Comparison of ENCODE assay signal across 8 mouse cellular contexts in genomic region chr19:4877785-4878184, GRCm38 (mm10). TPM values are rescaled to one million over a fixed set of nuclear protein-coding genes. Genes with fewer than 3 reads are reported as not detected.
A peak's percentile ranks its signal among the peaks of the same experiment; 100 is the strongest.
DNase-seq lines count a peak whose midpoint lies in the region; ATAC-seq and TF ChIP-seq lines count a peak whose summit lies in the region.

Actn3 (minus strand) TSS chr19:4877909.

- peak within 1 kb of the TSS; percentile 98 for H3K4me3 ChIP-seq in G1E (ENCODE audit: low read depth, low read length)
- H3K4me3 ChIP-seq in embryonic facial prominence, embryonic 12.5 days = peak within 1 kb of the TSS; percentile 86
- peak within 1 kb of the TSS; percentile 95 for H3K4me3 ChIP-seq in heart, embryonic 10.5 days
- peak within 1 kb of the TSS; percentile 97 for H3K4me3 ChIP-seq in kidney, embryonic 16.5 days (ENCODE audit: low read length)

- H3K9me3 ChIP-seq in G1E (replicated peaks) = no peaks in the 10 kb centered on the region
- no peaks in the 10 kb centered on the region for H3K9me3 ChIP-seq in embryonic facial prominence, embryonic 12.5 days
- no peaks in the 10 kb centered on the region for H3K9me3 ChIP-seq in heart, embryonic 10.5 days
- no peaks in the 10 kb centered on the region for H3K9me3 ChIP-seq in kidney, embryonic 16.5 days (ENCODE audit: low read length)

- peak within 1 kb of the TSS; percentile 97 for H3K4me2 ChIP-seq in embryonic facial prominence, embryonic 12.5 days (replicated peaks)
- H3K4me2 ChIP-seq in kidney, embryonic 16.5 days (replicated peaks; ENCODE audit: low read depth, low read length) = peak within 1 kb of the TSS; percentile 96

- H3K4me1 ChIP-seq in G1E (ENCODE audit: insufficient read depth, low read depth, low read length) = peaks cover 37% of the 10 kb centered on the region
- peaks cover 14% of the 10 kb centered on the region; the same call in 1 of the 2 replicates for H3K4me1 ChIP-seq in embryonic facial prominence, embryonic 12.5 days
- H3K4me1 ChIP-seq in heart, embryonic 10.5 days = peaks cover 30% of the 10 kb centered on the region
- H3K4me1 ChIP-seq in kidney, embryonic 16.5 days (ENCODE audit: insufficient read depth, low read length) = peaks cover 21% of the 10 kb centered on the region

- peak within 1 kb of the TSS; percentile 74 for H3K27ac ChIP-seq in embryonic facial prominence, embryonic 12.5 days
- H3K27ac ChIP-seq in heart, embryonic 10.5 days = peak within 1 kb of the TSS; percentile 87
- peak within 1 kb of the TSS; percentile 88 for H3K27ac ChIP-seq in kidney, embryonic 16.5 days (ENCODE audit: low read length)

- peak within 1 kb of the TSS; percentile 75 for H3K9ac ChIP-seq in embryonic facial prominence, embryonic 12.5 days
- peak within 1 kb of the TSS; percentile 92 for H3K9ac ChIP-seq in kidney, embryonic 16.5 days (replicated peaks; ENCODE audit: low read length)

- DNase-seq in G1E (ENCODE audit: low spot score) = no peak
- no peak for DNase-seq in heart, embryonic 10.5 days (ENCODE audit: low spot score)
- peak; percentile 21 for DNase-seq in lung, postnatal 25 days (ENCODE audit: low spot score)
- DNase-seq in testis, postnatal 14 days (ENCODE audit: low spot score) = peak; percentile 75
- no peak for DNase-seq in retina, embryonic 14.5 days (ENCODE audit: low spot score)
- DNase-seq in left cerebral cortex, adult 18-20 months (ENCODE audit: low spot score in 2 of 2) = no peak

- ATAC-seq in G1E (ENCODE audit: extremely low read depth, insufficient number of reproducible peaks, low FRiP score, poor library complexity, severe bottlenecking) = no peak
- ATAC-seq in embryonic facial prominence, embryonic 12.5 days (ENCODE audit: insufficient number of reproducible peaks, insufficient read depth, low FRiP score, low TSS enrichment) = no peak; the same call in 1 of the 2 replicates
- peak; percentile 58 for ATAC-seq in kidney, embryonic 16.5 days (ENCODE audit: low FRiP score, low TSS enrichment)

- H3K27me3 ChIP-seq in G1E (ENCODE audit: insufficient read depth, low read length) = peaks cover 28% of the 10 kb centered on the region
- H3K27me3 ChIP-seq in embryonic facial prominence, embryonic 12.5 days = no peaks in the 10 kb centered on the region
- peaks cover 3% of the 10 kb centered on the region; the same call in 1 of the 2 replicates for H3K27me3 ChIP-seq in heart, embryonic 10.5 days (ENCODE audit: insufficient read depth, poor library complexity, severe bottlenecking)
- H3K27me3 ChIP-seq in kidney, embryonic 16.5 days (ENCODE audit: insufficient read depth, low read length) = no peaks in the 10 kb centered on the region

- no peak for TF ChIP-seq CTCF in G1E (IDR thresholded peaks at IDR 0.05; ENCODE audit: low read depth, low read length)

- peaks cover 31% of the 10 kb centered on the region for H3K36me3 ChIP-seq in G1E (replicated peaks)
- no peaks in the 10 kb centered on the region for H3K36me3 ChIP-seq in embryonic facial prominence, embryonic 12.5 days
- 0 out of 2 replicates have a peak, but pooled peaks cover 5% of the 10 kb centered on the region for H3K36me3 ChIP-seq in heart, embryonic 10.5 days
- H3K36me3 ChIP-seq in kidney, embryonic 16.5 days (ENCODE audit: insufficient read depth, low read length) = no peaks in the 10 kb centered on the region

- WGBS in embryonic facial prominence, embryonic 12.5 days = 4% methylated on average over 17 of the region's 17 CpGs
- 2% methylated on average over 17 of the region's 17 CpGs for WGBS in heart, embryonic 10.5 days
- WGBS in kidney, embryonic 16.5 days = 2% methylated on average over 17 of the region's 17 CpGs

RNA-seq across cellular contexts. Expression of gene Actn3, which starts in this region (rescaled TPM):
- total RNA-seq in G1E (2014; fragmentation: Nextera tagmentation) (not detected in 2 replicates), G1E (2017) (0.16 and 0.52 TPM in 2 replicates)
- polyA plus RNA-seq in G1E (2012) = 0.03 and 0.06 TPM in 2 replicates
- 6.0 and 6.8 TPM in 2 replicates for polyA plus RNA-seq in embryonic facial prominence, embryonic 12.5 days (2016; fragmentation: Nextera tagmentation; extraction: Ambion mirVana)
- 6.8 and 9.9 TPM in 2 replicates for polyA plus RNA-seq in heart, embryonic 10.5 days (2016; fragmentation: Nextera tagmentation; extraction: Ambion mirVana)
- polyA plus RNA-seq in kidney, embryonic 16.5 days (2015; fragmentation: Nextera tagmentation; extraction: Ambion mirVana) = 9.4 and 11.0 TPM in 2 replicates
- 1 to 10 TPM; 1.2 to 1.4 TPM for total RNA-seq in left cerebral cortex, adult 18-20 months (2021)

Comparison
In these comparisons a context has a peak if more than half of its experiments do, and no peak if none do; other contexts are left out.
1. DNase-seq: peak in lung, postnatal 25 days (single experiment) and testis, postnatal 14 days (single experiment); none in G1E (single experiment), heart, embryonic 10.5 days (single experiment), retina, embryonic 14.5 days (single experiment) and left cerebral cortex, adult 18-20 months (0 of 2).
2. Peak in every context shown above with its lines, with median percentiles within 50 percentile points of each other: H3K4me3 ChIP-seq and H3K27ac ChIP-seq.